Mouse (Mus musculus): ENCODE data around the gene Adgrg5. TPM values are rescaled to one million over a fixed set of nuclear protein-coding genes. Genes with fewer than 3 reads are reported as not detected.

Gene Adgrg5
- polyA plus RNA-seq, 1 experiment from 2014 or later = 2.8 TPM

- H3K27ac ChIP-seq (ENCODE audit: low read length) = no peak overlapping the region
- H3K9ac ChIP-seq (ENCODE audit: low read depth, low read length) = no peak overlapping the region
- no peak overlapping the region for H3K4me2 ChIP-seq (ENCODE audit: low read depth, low read length)
- no peaks in the 10 kb centered on the region for H3K27me3 ChIP-seq (replicated peaks; ENCODE audit: control insufficient read depth, insufficient read depth, low read length)
- WGBS = 54% methylated on average over 5 of the region's 5 CpGs
- no peak for ATAC-seq
- no peaks in the 10 kb centered on the region for H3K4me1 ChIP-seq (ENCODE audit: control insufficient read depth, insufficient read depth, low read length)
- H3K9me3 ChIP-seq (ENCODE audit: control insufficient read depth, low read length) = no peaks in the 10 kb centered on the region
- no peaks in the 10 kb centered on the region for H3K36me3 ChIP-seq (ENCODE audit: control insufficient read depth, insufficient read depth, low read length)
- no peak overlapping the region for H3K4me3 ChIP-seq (ENCODE audit: low read length)
Measured at GRCm38 (mm10) chr8:94933918-94934317, 10.4 kb downstream of the Adgrg5 start.

DNA sequence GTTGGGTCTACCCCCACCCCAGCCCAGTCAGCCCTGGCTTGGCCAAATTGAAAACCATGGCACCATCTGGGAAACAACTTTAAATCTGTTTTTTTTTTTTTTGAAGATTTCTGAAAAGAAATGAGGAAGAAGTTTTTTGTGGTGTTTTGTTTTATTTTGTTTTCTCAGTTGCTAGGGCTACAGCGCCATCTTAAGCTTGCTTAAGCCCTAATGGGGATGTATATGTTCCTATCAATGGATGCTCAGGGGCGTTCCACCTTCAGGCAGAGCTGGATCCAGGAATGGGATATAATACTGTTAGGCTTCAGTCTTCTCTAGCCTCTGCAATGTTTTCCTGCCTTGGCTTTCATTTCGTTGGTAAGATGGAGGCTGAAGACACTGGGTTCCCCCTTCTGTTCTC lies 11.7 kb downstream of the Adgrg5 start:
- no peaks in the 10 kb centered on the region for H3K27me3 ChIP-seq (replicated peaks; ENCODE audit: control insufficient read depth, insufficient read depth, low read length)
- H3K36me3 ChIP-seq (ENCODE audit: control insufficient read depth, insufficient read depth, low read length) = no peaks in the 10 kb centered on the region
- WGBS = 83% methylated on average over 3 of the region's 3 CpGs
- no peak overlapping the region for H3K4me3 ChIP-seq (ENCODE audit: low read length)
- H3K27ac ChIP-seq (ENCODE audit: low read length) = no peak overlapping the region
- no peak overlapping the region for H3K4me2 ChIP-seq (ENCODE audit: low read depth, low read length)
- no peak for ATAC-seq
- no peaks in the 10 kb centered on the region for H3K4me1 ChIP-seq (ENCODE audit: control insufficient read depth, insufficient read depth, low read length)
- H3K9ac ChIP-seq (ENCODE audit: low read depth, low read length) = no peak overlapping the region
- H3K9me3 ChIP-seq (ENCODE audit: control insufficient read depth, low read length) = no peaks in the 10 kb centered on the region

DNA sequence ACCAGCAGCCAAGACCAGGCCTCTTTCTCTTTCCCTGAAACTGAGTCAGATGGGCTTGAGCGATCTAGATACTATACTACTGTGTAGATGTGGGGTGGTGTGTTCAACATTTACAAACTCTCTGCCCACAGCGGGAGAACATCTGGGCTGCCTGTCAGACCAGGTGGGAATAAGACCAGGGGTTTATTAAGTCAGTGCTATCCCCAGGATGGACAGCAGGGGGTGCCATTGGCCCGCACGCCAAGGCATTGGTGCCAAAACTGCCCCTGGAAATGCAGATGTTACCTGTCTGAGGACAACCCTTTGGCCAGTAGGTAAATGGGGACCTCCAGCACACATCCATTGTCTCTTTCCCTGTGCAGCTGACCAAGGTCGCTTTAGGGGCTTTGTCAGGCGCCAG lies 19.1 kb downstream of the Adgrg5 start:
- H3K36me3 ChIP-seq (ENCODE audit: control insufficient read depth, insufficient read depth, low read length) = no peaks in the 10 kb centered on the region
- no peaks in the 10 kb centered on the region for H3K27me3 ChIP-seq (replicated peaks; ENCODE audit: control insufficient read depth, insufficient read depth, low read length)
- WGBS = 17% methylated on average over 6 of the region's 6 CpGs
- H3K4me3 ChIP-seq (ENCODE audit: low read length) = no peak overlapping the region
- no peak overlapping the region for H3K4me2 ChIP-seq (ENCODE audit: low read depth, low read length)
- H3K27ac ChIP-seq (ENCODE audit: low read length) = no peak overlapping the region
- peak; percentile 26; the same call in 1 of the 2 replicates for ATAC-seq
- no peak overlapping the region for H3K9ac ChIP-seq (ENCODE audit: low read depth, low read length)
- H3K4me1 ChIP-seq (ENCODE audit: control insufficient read depth, insufficient read depth, low read length) = no peaks in the 10 kb centered on the region
- H3K9me3 ChIP-seq (ENCODE audit: control insufficient read depth, low read length) = no peaks in the 10 kb centered on the region

DNA sequence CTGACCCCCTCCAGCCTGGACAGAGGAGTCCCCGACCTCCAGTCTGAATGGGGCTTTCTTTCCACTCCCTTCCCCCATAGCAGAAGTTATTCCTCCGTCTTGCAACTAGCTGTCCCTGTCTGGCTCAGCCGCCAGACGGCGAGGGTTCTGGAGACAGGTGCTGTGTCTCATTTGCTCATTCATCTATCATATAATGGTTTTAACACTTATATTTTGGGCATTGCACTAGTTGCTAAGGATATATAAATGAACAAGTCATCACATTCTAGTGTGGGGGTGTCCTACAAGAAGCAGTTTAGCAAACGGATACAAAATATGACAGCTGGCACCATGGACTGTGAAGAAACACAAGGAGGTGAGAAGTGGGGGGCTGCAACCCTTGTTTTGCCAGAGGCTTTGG lies 21.7 kb downstream of the Adgrg5 start:
- Histone ChIP-seq H3K36me3 (ENCODE audit: control insufficient read depth, insufficient read depth, low read length) (no peaks in the 10 kb centered on the region), H3K4me1 (ENCODE audit: control insufficient read depth, insufficient read depth, low read length) (no peaks in the 10 kb centered on the region), H3K4me2 (ENCODE audit: low read depth, low read length) (no peak overlapping the region), H3K27ac (ENCODE audit: low read length) (no peak overlapping the region), H3K27me3 (replicated peaks; ENCODE audit: control insufficient read depth, insufficient read depth, low read length) (no peaks in the 10 kb centered on the region), H3K4me3 (ENCODE audit: low read length) (no peak overlapping the region), H3K9ac (ENCODE audit: low read depth, low read length) (no peak overlapping the region), H3K9me3 (ENCODE audit: control insufficient read depth, low read length) (no peaks in the 10 kb centered on the region)
- ATAC-seq = no peak
- 50% methylated on average over 6 of the region's 6 CpGs for WGBS

DNA sequence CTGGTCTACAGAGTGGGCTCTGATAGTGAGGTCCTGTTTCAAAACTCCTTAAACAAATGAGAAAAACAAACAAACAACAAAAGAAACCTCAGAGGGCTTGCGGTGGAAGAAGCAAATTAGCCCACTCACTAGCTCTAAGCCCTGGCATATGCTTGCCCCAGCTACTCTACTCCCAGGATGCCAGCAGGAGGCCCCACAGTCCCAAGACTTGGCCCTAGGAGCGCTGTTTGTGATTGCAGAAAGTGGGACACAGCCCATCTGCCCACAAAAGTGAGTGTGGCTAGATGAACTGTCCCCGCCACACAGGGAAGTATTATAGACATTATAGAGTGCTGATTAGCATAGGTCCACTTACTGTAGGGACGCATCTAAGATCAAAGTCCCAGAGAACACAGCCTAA lies 24.9 kb downstream of the Adgrg5 start:
- Histone ChIP-seq H3K27me3 (replicated peaks; ENCODE audit: control insufficient read depth, insufficient read depth, low read length) (no peaks in the 10 kb centered on the region), H3K4me2 (ENCODE audit: low read depth, low read length) (no peak overlapping the region), H3K27ac (ENCODE audit: low read length) (no peak overlapping the region), H3K9me3 (ENCODE audit: control insufficient read depth, low read length) (no peaks in the 10 kb centered on the region), H3K4me3 (ENCODE audit: low read length) (no peak overlapping the region), H3K4me1 (ENCODE audit: control insufficient read depth, insufficient read depth, low read length) (no peaks in the 10 kb centered on the region), H3K36me3 (ENCODE audit: control insufficient read depth, insufficient read depth, low read length) (no peaks in the 10 kb centered on the region), H3K9ac (ENCODE audit: low read depth, low read length) (no peak overlapping the region)
- no peak for ATAC-seq
- WGBS = 77% methylated on average over 4 of the region's 4 CpGs

- WGBS = 84% methylated on average over 4 of the region's 4 CpGs
- Histone ChIP-seq H3K27ac (ENCODE audit: low read length) (no peak overlapping the region), H3K4me1 (ENCODE audit: control insufficient read depth, insufficient read depth, low read length) (0 out of 2 replicates have a peak, but pooled peaks cover 3% of the 10 kb centered on the region), H3K27me3 (replicated peaks; ENCODE audit: control insufficient read depth, insufficient read depth, low read length) (no peaks in the 10 kb centered on the region), H3K36me3 (ENCODE audit: control insufficient read depth, insufficient read depth, low read length) (no peaks in the 10 kb centered on the region), H3K9me3 (ENCODE audit: control insufficient read depth, low read length) (no peaks in the 10 kb centered on the region), H3K9ac (ENCODE audit: low read depth, low read length) (no peak overlapping the region), H3K4me2 (ENCODE audit: low read depth, low read length) (no peak overlapping the region), H3K4me3 (ENCODE audit: low read length) (no peak overlapping the region)
- ATAC-seq = no peak
Measured at GRCm38 (mm10) chr8:94949010-94949409, 25.5 kb downstream of the Adgrg5 start.

GRCm38 (mm10) chr8:94950046-94950445 lies 26.6 kb downstream of the Adgrg5 start:
- Histone ChIP-seq H3K4me2 (ENCODE audit: low read depth, low read length) (no peak overlapping the region), H3K9me3 (ENCODE audit: control insufficient read depth, low read length) (no peaks in the 10 kb centered on the region), H3K36me3 (ENCODE audit: control insufficient read depth, insufficient read depth, low read length) (no peaks in the 10 kb centered on the region), H3K4me3 (ENCODE audit: low read length) (no peak overlapping the region), H3K27ac (ENCODE audit: low read length) (no peak overlapping the region), H3K9ac (ENCODE audit: low read depth, low read length) (no peak overlapping the region), H3K4me1 (ENCODE audit: control insufficient read depth, insufficient read depth, low read length) (peaks cover 12% of the 10 kb centered on the region), H3K27me3 (replicated peaks; ENCODE audit: control insufficient read depth, insufficient read depth, low read length) (no peaks in the 10 kb centered on the region)
- peak; percentile 61 for ATAC-seq
- WGBS = 20% methylated on average over 4 of the region's 4 CpGs

DNA sequence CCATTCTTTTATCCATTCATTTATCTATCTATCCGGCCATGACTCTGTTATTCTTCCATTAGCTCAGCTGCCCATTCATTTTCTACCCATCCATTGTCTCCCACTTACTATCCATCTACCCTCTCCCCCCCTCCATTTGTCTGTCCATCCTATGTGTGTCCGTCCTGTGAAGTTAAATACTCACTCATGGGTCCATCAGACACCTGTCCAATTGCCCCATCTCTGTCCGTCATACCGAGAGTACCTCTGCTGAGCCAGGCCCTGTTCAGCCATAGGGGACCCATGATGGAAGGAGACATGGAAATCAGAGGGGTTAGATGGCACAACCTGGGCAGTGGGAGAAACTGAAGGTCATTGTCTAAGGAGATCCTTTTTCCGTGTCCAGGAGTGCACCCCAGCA lies 27.0 kb downstream of the Adgrg5 start:
- Histone ChIP-seq H3K36me3 (ENCODE audit: control insufficient read depth, insufficient read depth, low read length) (no peaks in the 10 kb centered on the region), H3K9me3 (ENCODE audit: control insufficient read depth, low read length) (no peaks in the 10 kb centered on the region), H3K27me3 (replicated peaks; ENCODE audit: control insufficient read depth, insufficient read depth, low read length) (no peaks in the 10 kb centered on the region), H3K4me2 (ENCODE audit: low read depth, low read length) (no peak overlapping the region), H3K4me3 (ENCODE audit: low read length) (no peak overlapping the region), H3K9ac (ENCODE audit: low read depth, low read length) (no peak overlapping the region), H3K27ac (ENCODE audit: low read length) (no peak overlapping the region), H3K4me1 (ENCODE audit: control insufficient read depth, insufficient read depth, low read length) (peaks cover 12% of the 10 kb centered on the region)
- ATAC-seq = no peak
- 78% methylated on average over 5 of the region's 5 CpGs for WGBS

DNA sequence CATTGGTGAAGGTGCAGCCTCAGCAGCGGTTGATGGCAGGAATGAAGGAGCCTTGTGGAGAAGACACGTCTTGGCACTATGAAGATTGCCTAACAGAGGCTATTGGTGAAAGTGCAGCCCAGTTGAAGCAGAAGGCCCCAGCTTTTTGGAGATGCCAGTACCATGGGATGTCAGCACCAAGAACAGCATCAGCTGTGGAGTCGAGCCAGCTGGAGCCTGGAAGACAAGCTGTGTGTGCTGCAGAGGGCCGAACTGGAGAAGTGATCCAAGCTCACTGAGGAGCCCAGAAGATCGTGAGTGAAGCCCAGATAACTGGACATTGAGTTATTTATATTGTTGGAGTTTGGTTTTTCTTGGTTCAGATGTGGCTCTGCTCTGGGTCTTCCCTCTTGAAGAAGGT lies 28.6 kb downstream of the Adgrg5 start:
- no peak overlapping the region for H3K27ac ChIP-seq (ENCODE audit: low read length)
- H3K36me3 ChIP-seq (ENCODE audit: control insufficient read depth, insufficient read depth, low read length) = no peaks in the 10 kb centered on the region
- no peak for ATAC-seq
- peaks cover 12% of the 10 kb centered on the region for H3K4me1 ChIP-seq (ENCODE audit: control insufficient read depth, insufficient read depth, low read length)
- WGBS = 71% methylated on average over 5 of the region's 5 CpGs
- no peaks in the 10 kb centered on the region for H3K27me3 ChIP-seq (replicated peaks; ENCODE audit: control insufficient read depth, insufficient read depth, low read length)
- no peak overlapping the region for H3K9ac ChIP-seq (ENCODE audit: low read depth, low read length)
- no peak overlapping the region for H3K4me2 ChIP-seq (ENCODE audit: low read depth, low read length)
- no peaks in the 10 kb centered on the region for H3K9me3 ChIP-seq (ENCODE audit: control insufficient read depth, low read length)
- no peak overlapping the region for H3K4me3 ChIP-seq (ENCODE audit: low read length)

DNA sequence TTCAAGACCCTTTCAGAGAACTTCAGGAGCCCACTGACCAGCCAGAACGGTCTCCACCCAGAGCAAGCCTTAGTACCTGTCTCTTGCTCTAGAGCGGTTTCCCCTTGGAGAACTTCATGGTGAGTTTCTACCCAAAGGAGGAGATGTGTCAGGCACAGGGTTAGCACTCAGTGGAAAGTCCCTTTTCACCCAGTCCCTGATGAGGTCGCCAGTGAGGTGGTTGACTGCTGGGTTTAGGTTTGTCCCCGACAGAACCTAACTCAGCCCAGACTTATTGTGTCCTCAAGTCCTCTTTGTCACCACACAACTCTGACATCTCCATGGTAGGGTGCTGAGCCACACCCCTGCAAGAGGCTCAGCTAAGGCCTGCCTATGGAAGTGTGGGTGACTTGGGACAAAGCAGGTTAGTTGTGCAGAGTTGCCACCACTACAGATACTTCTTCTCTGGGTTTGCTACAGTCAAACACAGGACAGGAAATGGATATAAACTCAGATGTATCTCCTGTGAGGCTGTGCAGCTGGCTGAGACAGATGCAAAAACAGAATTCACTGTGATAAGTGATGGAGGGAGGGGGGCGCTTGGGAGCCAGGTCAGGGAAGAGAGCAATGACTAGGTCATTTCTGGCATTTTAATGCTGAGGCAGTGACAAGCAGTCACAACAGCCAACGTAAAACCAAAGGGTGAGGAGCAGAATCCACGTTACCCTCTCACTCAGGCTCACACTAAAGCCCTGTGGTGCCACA lies 30.3 kb downstream of the Adgrg5 start:
- no peak overlapping the region for H3K4me2 ChIP-seq (ENCODE audit: low read depth, low read length)
- WGBS = 72% methylated on average over 7 of the region's 7 CpGs

More for the DNA sequence above, 30.3 kb downstream of the Adgrg5 start:
- H3K36me3 ChIP-seq (ENCODE audit: control insufficient read depth, insufficient read depth, low read length) = no peaks in the 10 kb centered on the region
- no peak for ATAC-seq
- H3K27me3 ChIP-seq (replicated peaks; ENCODE audit: control insufficient read depth, insufficient read depth, low read length) = no peaks in the 10 kb centered on the region
- H3K4me3 ChIP-seq (ENCODE audit: low read length) = no peak overlapping the region
- H3K27ac ChIP-seq (ENCODE audit: low read length) = no peak overlapping the region
- H3K4me1 ChIP-seq (ENCODE audit: control insufficient read depth, insufficient read depth, low read length) = peaks cover 12% of the 10 kb centered on the region
- H3K9me3 ChIP-seq (ENCODE audit: control insufficient read depth, low read length) = no peaks in the 10 kb centered on the region
- no peak overlapping the region for H3K9ac ChIP-seq (ENCODE audit: low read depth, low read length)

All from intestine, embryonic 16.5 days (tissue).